Mouse (Mus musculus) brain, embryonic 14.5 days (tissue): ENCODE measurements around the gene Maco1.

ENCODE experiments used
- CTCF ChIP-seq: fragments of 200-500 bp; IDR thresholded peaks from 2 replicates; pipeline ENCODE4 v1.5.1; 2012; ENCODE audit warnings: inconsistent platforms, mild to moderate bottlenecking, moderate library complexity, borderline replicate concordance; ENCODE audit not compliant: insufficient read depth, insufficient read length; ENCODE audit errors: extremely low read depth
- POLR2A ChIP-seq: fragments of 200-500 bp; IDR thresholded peaks from 2 replicates; pipeline ENCODE4 v1.6.1; 2012; ENCODE audit warnings: mild to moderate bottlenecking, inconsistent platforms, borderline replicate concordance; ENCODE audit not compliant: poor library complexity, insufficient read depth, insufficient read length, severe bottlenecking; ENCODE audit errors: extremely low read depth

DNA sequence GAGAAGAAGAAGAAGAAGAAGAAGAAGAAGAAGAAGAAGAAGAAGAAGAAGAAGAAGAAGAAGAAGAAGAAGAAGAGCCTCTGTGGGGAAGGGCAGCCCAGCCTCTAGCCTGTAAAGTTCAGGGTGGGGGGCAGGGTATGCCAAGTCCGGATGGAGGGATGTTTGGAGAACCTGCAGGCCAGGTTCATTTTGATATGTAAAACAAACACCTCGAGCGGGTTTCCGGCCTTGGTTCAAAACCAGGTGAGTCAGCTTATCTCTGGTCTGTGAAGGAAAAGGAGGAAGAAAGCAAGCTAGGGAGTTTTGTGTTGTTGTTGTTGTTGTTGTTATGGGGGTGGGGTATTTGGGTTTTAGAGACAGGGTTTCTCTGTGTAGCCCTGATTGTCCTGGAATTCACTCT is 18.3 kb upstream of the Maco1 start:
- TF ChIP-seq POLR2A (no peak), CTCF (no peak)
